Mouse (Mus musculus) telencephalon, adult 2 months (tissue): ENCODE data around the gene 1700028J19Rik.
A peak's percentile ranks its signal among the peaks of the same experiment; 100 is the strongest.
"Not testable (repeated sequence)": the region's sequence is repeated elsewhere in the genome, so short reads cannot be mapped to it uniquely, and the experiment has no call there.

Experiments used
- DNase-seq: peaks from one replicate; pipeline ENCODE4 v3.0.0-alpha.2; 2011; ENCODE audit warnings: low read depth, low spot score

The 1700028J19Rik gene

GRCm38 (mm10) chr7:44250732-44251275, 4.3 kb upstream of the 1700028J19Rik start:
- DNase-seq, result not testable (repeated sequence)

DNA sequence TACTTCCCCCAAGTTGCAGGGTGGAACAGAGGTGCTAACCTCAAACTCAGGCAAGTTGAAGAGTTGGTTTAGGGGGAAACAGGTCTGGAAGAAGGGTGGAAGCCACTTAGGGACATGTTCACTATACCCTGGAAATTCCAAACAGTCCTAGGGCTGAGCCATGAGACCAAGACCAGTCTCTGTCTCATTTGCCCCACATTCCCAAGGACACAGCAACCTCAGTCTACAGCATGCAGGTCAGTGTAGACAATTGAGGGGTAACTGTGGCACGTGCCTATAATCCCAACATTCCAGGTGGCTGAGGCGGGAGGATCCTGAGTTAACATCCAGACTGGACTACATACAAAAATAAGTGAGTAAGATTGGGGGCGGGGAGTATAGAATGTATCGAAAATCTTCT, 2.8 kb upstream of the 1700028J19Rik start:
- DNase-seq, result no peak

DNA sequence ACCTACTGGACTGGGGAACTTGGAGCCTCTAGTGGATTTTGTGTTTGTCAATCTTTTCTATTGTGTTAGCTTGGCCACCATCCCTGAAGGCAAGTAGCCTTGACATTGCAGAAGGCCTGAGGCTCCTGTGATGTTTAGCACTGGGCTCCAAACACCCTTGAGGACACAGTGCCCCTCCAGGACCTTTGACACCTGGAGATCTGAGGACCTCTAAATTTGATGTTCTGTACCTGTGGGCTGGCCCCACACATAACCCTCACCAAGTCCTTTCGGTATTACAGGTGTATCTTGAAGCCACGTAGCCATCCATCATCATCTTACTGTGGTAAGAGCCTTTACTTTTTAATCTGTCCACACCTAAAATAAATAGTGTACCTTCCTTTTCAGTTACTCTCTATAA, 1.5 kb upstream of the 1700028J19Rik start:
- DNase-seq, result no peak

- peak; percentile 56 for DNase-seq
Observed at GRCm38 (mm10) chr7:44246984-44247470, 532 bp upstream of the 1700028J19Rik start.

GRCm38 (mm10) chr7:44244080-44244479, 2.4 kb downstream of the 1700028J19Rik start:
- no peak for DNase-seq

DNA sequence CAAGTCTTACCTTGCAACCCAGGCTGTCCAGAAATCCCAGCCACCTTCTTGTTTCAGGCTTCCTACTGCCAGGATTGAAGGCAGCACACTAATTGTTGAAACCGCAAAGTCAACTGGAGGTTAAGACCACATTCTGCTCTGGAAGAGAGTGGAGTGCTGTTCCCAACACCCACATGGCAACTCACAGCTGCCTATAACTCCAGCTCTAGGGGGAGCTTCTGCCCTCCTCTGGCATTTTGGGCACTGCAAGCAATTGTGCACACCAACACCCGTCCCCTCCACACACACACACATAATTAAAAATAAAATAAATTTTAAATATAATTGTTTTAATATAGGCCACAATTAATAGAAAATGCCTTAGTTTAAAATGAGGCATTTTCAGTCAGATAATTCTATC, 5.3 kb downstream of the 1700028J19Rik start:
- DNase-seq, result no peak

- DNase-seq, result no peak
Observed at GRCm38 (mm10) chr7:44240712-44241111, 5.8 kb downstream of the 1700028J19Rik start.

DNA sequence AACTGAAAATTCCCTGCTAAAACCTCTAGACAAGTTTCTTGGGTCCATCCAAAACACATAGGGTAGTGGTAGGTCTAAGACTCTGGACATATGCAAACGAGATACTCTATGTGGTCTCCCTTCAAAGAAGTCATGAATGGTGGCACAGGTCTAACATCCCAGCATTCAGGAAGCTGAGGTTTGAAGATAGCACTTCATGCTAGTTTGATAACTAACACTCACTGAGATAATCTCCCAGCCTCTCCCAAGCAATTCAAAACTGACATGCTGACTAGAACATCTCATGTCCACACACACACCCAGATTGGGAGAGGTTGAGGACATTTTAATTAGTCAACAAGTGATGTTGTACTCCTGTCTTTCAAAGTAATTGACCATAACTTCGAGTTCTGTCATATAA, 6.6 kb downstream of the 1700028J19Rik start:
- DNase-seq, result no peak

DNA sequence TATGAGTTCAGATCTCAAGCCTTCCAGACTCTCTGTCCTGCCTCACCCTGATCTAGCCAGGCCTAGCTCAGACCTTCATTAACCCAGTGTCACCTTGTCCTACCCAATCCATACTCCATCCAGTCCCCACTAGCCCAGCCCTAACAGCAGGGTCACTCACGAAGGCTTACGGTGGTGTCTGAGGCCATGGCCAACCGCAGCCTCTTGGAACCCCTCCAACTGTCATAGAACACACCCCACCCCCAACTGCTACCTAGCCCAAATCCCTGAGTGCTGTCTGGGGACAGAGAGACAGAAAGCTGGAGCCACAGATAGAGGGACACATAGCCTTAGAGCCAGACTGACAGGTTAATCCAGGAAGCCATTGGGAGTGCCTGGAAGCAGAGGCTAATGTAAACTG, 10.6 kb downstream of the 1700028J19Rik start, which contains the start of gene Gm36864:
Gene Gm36864, plus strand, starts transcription at position 269 of the 400 bp plus-strand sequence.
- no peak for DNase-seq

DNA sequence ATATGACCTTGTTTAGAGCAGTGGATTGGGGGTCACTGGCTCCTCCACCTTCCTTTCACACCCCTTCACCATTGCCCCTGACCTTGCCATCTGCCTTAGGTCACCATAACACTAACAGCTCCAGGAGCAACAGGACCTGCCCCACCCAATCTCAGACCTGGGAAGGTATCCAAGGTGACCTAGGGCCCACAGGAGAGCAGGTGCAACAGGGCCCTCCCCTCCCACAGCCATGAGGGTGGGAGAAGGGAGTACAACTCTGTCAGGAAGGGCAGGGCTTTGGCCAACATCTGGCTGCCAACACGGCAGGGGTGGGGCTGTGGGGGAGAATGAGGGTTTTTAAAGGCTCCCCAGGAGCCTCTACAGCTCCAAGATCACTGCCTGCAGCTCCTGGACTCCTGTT, 21.4 kb downstream of the 1700028J19Rik start, which contains the start of gene Klk1:
Gene Klk1, plus strand, starts transcription at position 285 of the 400 bp plus-strand sequence.
- DNase-seq, result no peak

DNA sequence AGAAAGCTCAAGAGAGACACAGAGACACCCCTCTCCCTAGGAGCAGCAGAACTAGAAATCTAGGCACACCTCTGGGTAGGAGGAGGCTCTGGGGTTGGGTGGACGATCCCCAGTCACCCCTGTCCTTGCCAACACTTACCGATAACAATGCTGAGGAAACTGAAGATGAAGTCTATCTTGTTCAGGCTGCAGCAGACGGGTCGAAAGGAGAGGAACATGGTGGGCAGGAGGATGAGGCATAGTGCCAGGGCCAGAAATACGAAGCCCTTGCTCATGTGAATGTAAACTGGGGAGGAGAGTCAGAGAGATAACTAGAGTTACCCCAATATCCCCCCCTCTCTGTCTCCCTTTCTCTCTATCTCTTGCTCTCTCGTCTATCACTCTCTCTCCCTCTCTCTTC, 24.2 kb downstream of the 1700028J19Rik start:
- DNase-seq, result not testable (repeated sequence)

GRCm38 (mm10) chr7:44221601-44222000, 24.9 kb downstream of the 1700028J19Rik start:
- DNase-seq, result not testable (repeated sequence)

GRCm38 (mm10) chr7:44215645-44216044, 30.9 kb downstream of the 1700028J19Rik start, which contains the start of gene Klk1b5:
Gene Klk1b5 (plus strand): TSS chr7:44215945.
- no peak for DNase-seq

DNA sequence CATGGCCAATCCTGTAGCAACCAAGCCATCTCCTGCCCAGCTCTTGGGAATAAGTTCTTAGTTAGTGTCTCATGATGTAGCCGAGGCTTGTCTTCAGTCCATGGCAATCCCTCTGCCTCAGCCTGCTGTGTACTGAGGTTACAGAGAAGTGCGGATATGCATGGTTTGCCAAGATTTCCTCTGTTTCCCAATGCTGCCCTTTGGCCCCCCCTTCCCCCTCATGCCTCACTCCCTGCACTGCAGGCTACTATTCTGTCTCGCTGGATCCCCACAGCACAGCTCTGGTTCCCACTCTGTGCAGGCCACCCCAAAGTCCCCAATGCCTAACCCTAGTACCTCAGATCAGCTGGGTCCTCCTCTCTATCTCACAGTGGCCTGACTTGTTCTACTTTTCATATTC, 38.2 kb downstream of the 1700028J19Rik start:
- no peak for DNase-seq

DNA sequence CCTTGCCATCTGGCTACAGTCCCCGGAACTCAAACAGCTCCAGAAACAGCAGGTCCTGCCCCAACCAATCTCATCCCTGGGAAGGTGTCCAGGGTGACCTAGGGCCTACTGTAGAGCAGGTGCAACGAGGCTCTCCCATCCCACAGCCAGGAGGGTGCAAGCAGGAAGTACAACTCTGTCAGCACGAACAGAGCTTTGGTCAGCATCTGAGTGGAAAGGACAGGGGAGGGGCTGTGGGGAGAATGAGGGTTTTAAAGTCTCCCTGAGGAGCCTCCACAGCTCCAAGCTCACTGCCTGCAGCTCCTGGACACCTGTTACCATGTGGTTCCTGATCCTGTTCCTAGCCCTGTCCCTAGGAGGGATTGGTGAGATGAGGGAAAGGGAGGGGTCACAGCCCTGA, 39.4 kb downstream of the 1700028J19Rik start, which contains the start of gene Klk1b4:
Gene Klk1b4, plus strand, starts transcription at position 301 of the 400 bp plus-strand sequence.
- not testable (repeated sequence) for DNase-seq

DNA sequence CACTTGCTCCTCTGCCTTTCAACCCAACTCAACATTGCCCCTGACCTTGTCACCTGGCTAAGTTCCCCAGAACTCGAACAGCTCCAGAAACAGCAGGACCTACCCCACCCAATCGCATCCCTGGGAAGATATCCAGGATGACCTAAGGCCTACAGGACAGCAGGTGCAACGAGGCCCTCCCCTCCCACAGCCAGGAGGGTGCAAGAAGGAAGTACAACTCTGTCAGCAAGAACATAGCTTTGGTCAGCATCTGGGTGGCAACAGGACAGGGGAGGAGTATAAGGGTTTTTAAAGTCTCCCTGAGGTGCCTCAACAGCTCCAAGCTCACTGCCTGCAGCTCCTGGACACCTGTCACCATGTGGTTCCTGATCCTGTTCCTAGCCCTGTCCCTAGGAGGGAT, 48.6 kb downstream of the 1700028J19Rik start, which contains the start of gene Klk1b3:
Gene Klk1b3, plus strand, starts transcription at position 301 of the 400 bp plus-strand sequence.
- no peak for DNase-seq

DNA sequence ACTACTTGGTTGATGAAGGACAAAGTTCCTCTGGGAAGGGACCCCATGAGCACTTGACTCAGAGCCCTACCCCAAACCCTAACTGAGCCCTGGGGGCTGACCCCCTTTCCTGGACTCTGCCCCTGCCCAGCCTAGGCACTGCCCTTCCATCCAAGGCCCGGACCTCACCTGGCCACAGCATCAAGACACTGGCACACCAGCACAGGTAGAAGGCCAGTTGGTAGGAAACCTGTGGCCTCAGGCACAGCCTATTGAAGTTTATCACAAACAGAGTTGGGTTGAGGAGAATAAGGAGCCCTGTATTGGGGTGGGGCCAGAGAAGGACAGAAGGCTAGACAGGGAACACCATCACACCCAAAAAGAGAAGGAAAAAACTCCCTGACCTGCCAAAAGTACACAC, 53.0 kb downstream of the 1700028J19Rik start:
- not testable (repeated sequence) for DNase-seq

- not testable (repeated sequence) for DNase-seq
Observed at GRCm38 (mm10) chr7:44187936-44188335, 58.6 kb downstream of the 1700028J19Rik start, which contains the start of gene Klk1b24. Gene Klk1b24 (plus strand): TSS chr7:44188236.

DNA sequence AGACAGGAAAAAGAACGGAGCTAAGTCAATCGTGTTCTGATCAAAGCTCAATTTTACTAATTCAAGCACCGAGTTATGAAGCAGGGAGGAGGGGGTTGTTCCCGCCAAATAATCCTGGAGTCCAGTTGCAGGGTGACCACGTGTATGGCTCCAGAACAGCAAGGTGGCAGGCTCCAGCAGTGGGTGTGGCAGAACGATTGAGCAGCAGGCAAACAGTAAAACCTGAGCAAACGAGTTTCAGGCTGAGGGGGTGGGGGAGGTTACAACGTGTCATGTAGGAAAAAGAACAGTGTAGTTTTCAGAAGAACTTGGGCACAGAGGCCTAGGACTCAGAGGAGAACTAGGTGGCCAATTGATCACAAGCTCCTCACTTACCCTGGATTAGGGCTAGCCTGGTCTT, 60.0 kb downstream of the 1700028J19Rik start:
- not testable (repeated sequence) for DNase-seq
